Mouse (Mus musculus) cortical plate, adult 2 months (tissue): Measurements from ENCODE around the gene Brat1.

Source experiments
- CTCF ChIP-seq: fragments of 200-500 bp; IDR thresholded peaks from 2 replicates; pipeline ENCODE4 v1.5.1; 2011; ENCODE audit warnings: mild to moderate bottlenecking, control low read depth, low read length; ENCODE audit not compliant: insufficient read depth; ENCODE audit errors: extremely low read depth
- POLR2A ChIP-seq: fragments of 200-500 bp; IDR thresholded peaks from 2 replicates; pipeline ENCODE4 v1.6.1; 2011; ENCODE audit warnings: mild to moderate bottlenecking, low read length, control low read depth; ENCODE audit not compliant: insufficient read depth; ENCODE audit errors: extremely low read depth

DNA sequence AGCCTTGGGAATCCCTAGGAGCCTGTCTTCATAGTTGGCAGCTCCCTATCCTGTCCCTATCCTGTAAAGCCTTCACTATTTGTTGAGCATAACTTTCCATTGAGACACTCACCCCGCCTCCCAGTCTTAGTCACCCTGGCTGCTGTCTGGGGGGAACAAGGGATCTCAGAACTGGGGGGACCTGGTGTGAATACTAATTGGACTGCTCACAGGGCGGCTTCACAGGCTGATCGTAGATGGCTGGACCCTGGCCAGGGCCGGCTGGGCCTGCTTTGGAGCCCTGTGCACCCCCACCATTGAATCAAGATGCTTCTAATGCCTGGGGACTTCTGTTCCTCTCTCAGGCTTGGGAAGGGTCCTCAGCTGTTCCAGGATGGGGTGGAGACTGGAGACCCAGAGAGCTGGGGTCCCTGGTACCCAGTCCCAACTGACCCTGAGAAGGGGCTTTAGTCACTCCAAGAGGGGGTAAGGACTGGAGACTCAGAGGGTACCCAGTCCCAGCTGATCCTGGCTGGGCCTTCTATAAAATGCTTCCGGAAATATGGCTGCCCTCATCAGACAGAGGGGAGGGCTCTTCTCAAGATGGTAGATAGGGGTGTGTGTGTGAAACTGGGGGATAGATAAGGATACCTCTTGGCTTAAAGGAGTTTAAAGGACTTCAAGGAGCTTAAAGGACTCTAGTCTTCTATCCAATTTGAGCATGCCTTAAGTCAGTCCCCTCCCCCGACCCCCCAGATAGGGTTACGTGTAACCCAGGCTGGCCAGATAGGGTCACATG, 21.4 kb downstream of the Brat1 start:
- no peak for TF ChIP-seq POLR2A
- no peak for TF ChIP-seq CTCF
